Mouse (Mus musculus) lung, adult 2 months (tissue): ENCODE data around the gene Brca2.

Experiments used
- CTCF ChIP-seq: fragments of 200-500 bp; IDR thresholded peaks from 2 replicates; pipeline ENCODE4 v1.5.1; 2011; ENCODE audit warnings: mild to moderate bottlenecking, low read length, control low read depth; ENCODE audit not compliant: insufficient read depth
- POLR2A ChIP-seq: fragments of 200-500 bp; IDR thresholded peaks from 2 replicates; pipeline ENCODE4 v1.6.1; 2011; ENCODE audit warnings: low read depth, mild to moderate bottlenecking, control low read depth, low read length, borderline replicate concordance; ENCODE audit errors: extremely low read depth

DNA sequence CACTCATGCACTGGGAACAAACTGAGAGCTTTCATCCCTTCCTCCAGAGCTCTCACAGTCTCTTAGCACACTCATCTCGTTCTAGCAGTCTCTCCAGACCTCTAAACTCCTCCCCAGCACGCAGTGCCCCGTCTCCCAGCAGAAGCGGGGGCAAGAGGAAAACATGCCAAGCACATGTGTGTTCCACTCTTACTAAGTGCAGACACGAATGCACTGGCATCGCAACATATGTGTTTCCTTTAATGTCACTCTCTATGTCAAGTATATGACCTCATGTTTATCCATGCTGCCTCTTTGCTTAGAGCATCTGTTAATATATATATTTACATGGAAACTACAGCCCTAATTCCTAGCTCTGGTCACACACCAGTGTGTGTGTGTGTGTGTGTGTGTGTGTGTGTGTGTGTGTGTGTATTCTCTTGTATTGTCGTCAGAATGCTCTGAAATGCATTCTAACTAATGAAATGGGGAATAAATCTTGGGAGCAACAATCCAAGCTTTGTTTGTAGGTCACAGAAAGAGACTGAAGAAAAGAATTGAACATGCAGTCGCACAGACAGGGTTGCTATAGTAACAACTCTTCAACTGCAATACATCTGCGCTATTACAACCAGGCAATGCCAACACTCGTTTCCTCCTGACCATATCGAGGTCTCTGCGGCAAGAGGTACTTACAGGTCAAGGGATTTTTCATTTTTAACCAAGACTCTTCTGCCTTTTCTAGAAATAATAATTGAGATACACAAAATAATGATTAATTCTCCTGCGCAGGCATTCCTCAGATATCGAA lies 79.2 kb downstream of the Brca2 start:
- TF ChIP-seq CTCF (no peak), POLR2A (no peak)
